Mouse (Mus musculus): ENCODE data around the gene Ccr7. TPM values are rescaled to one million over a fixed set of nuclear protein-coding genes. Genes with fewer than 3 reads are reported as not detected.

Ccr7 gene
- 0.25 and 0.30 TPM in 2 replicates for polyA plus RNA-seq (2016; fragmentation: Nextera tagmentation; extraction: Ambion mirVana)

DNA sequence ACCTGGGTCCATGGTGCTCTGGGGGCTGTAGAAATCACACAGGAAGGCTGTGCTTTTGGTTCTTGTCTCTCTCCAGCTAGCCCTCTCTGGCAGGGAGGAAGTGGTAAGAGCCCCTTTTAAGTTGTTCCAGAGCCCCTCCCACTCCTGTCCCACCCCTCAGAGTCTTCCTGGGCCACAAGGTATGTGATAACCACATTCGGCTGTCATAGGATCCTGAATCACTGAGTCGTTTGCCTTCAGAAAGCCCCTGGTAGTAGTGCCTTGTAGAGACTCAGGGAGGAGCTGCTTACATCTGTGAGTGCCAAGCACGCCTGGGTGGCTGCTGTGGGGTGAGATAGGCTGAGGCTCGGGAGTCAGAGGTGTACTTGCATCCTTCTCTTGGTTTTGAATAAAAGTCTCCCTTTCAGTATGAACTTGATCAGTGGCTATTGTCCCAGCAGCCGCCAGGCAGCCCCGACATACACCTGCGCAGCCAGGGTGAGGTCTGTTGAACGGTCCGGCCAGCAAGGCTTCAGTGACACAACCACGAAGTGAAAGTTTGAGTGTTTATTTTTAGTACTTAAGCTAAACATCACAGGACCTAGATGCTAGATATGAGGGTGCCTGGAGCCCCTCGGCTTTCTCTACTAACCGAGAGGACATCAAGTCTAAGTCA, at the start of gene Ccr7:
Gene Ccr7 (minus strand): TSS at position 91 of the 655 bp plus-strand sequence.
- Histone ChIP-seq H3K27ac (no peak within 1 kb of the TSS), H3K9me3 (no peaks in the 10 kb centered on the region), H3K4me1 (peaks cover 1% of the 10 kb centered on the region; the same call in 1 of the 2 replicates), H3K36me3 (replicated peaks) (no peaks in the 10 kb centered on the region), H3K4me3 (no peak within 1 kb of the TSS), H3K27me3 (ENCODE audit: poor library complexity, severe bottlenecking) (peaks cover 7% of the 10 kb centered on the region; the same call in 1 of the 2 replicates)
- 78% methylated on average over 12 of the region's 12 CpGs for WGBS
- no peak for DNase-seq (ENCODE audit: extremely low spot score, low spot score)

DNA sequence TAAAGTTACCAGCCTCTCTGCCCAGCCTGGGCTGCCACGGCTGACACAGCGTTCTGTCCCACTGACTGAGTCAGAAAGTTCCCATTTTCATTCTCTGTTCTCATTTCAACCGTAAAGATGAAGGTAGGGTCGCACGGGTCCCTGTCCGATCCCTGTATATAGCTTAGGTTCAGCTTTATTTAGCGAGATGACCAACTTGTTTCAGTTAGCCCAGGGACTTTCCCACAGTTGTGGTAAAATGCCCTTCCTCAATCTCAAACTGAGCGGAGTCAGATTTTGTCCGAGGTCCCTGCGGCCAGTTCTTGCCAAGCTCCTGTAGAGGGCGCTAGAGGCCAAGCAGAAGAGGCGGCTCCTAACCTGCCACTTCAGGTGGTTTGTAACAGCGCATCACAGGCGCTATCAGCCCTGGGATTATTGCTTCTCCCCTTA, 34.3 kb upstream of the Ccr7 start:
- WGBS = 27% methylated on average over 14 of the region's 14 CpGs
- Histone ChIP-seq H3K27ac (no peak overlapping the region), H3K27me3 (ENCODE audit: poor library complexity, severe bottlenecking) (peaks cover 16% of the 10 kb centered on the region), H3K4me1 (0 out of 2 replicates have a peak, but pooled peaks cover 3% of the 10 kb centered on the region), H3K9me3 (no peaks in the 10 kb centered on the region), H3K4me3 (no peak overlapping the region), H3K36me3 (replicated peaks) (no peaks in the 10 kb centered on the region)
- DNase-seq (ENCODE audit: extremely low spot score, low spot score) = peak; percentile 40

DNA sequence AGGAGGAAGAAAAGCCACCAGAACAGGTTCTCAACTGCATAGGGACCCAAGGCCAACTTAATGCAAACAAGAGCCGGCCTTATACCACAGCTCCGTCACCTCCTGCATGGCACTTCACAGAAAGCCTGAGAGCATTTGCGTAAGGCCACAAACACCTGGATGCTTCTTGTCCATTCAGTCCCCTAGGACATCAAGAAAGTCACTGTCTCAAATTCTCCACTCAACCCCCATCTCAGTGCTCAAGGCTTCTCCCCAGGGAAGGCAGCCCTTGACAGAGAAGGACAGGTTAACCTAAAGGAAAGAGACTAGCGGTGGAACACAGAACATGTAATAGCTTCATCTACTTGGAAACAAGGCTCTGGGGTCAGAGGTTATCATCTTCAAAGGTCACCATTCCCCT, 32.5 kb upstream of the Ccr7 start:
- Histone ChIP-seq H3K9me3 (no peaks in the 10 kb centered on the region), H3K27me3 (ENCODE audit: poor library complexity, severe bottlenecking) (peaks cover 16% of the 10 kb centered on the region), H3K4me3 (no peak overlapping the region), H3K36me3 (replicated peaks) (no peaks in the 10 kb centered on the region), H3K4me1 (0 out of 2 replicates have a peak, but pooled peaks cover 3% of the 10 kb centered on the region), H3K27ac (no peak overlapping the region)
- no peak for DNase-seq (ENCODE audit: extremely low spot score, low spot score)
- WGBS = 90% methylated on average over 4 of the region's 4 CpGs

DNA sequence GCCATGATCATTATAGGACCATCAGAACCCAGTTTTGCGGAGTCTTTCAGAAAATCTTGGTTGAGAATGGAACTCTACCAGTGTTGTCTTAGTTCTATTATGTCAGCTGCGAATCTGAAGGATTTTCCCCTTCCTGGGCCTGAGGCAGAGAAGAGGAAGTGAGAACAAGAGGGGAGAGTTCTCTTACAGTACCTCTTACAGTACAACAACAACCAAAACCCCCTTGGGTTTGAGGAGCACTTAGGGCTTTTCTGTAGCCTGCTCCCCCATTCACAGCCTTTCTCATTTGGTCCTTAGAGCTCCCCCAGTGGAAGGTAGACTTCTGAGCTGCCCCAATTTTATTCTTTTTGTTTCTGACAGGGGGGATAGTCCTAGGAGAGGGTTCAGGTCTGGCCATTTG, 32.0 kb upstream of the Ccr7 start:
- Histone ChIP-seq H3K27ac (no peak overlapping the region), H3K9me3 (no peaks in the 10 kb centered on the region), H3K27me3 (ENCODE audit: poor library complexity, severe bottlenecking) (peaks cover 16% of the 10 kb centered on the region), H3K4me3 (no peak overlapping the region), H3K36me3 (replicated peaks) (no peaks in the 10 kb centered on the region), H3K4me1 (0 out of 2 replicates have a peak, but pooled peaks cover 3% of the 10 kb centered on the region)
- DNase-seq (ENCODE audit: extremely low spot score, low spot score) = no peak
- 76% methylated on average over 2 of the region's 2 CpGs for WGBS

DNA sequence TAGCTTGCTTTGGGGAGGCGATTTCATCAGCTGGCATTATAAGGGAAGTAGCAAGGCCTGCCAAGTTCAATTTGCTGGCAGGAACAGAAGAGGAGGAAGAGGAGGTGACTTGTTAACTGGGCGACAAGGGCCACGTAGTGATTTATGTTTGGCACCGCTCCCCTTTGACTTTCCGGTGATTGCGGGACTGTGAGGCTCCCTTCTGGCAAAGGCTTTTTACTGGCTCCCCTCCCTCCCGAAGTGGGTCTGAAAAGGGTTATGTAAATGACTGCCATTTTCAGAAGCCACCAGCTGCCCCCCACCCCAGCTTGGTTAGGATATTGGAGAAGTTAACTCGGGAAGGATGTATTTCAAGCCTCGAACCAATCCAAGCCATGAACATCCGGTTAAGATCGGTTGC, 27.7 kb upstream of the Ccr7 start:
- 87% methylated on average over 11 of the region's 11 CpGs for WGBS
- H3K4me1 ChIP-seq = no peaks in the 10 kb centered on the region
- no peaks in the 10 kb centered on the region for H3K36me3 ChIP-seq (replicated peaks)
- no peak overlapping the region for H3K4me3 ChIP-seq
- H3K27ac ChIP-seq = no peak overlapping the region
- H3K9me3 ChIP-seq = no peaks in the 10 kb centered on the region
- 0 out of 2 replicates have a peak, but pooled peaks cover 1% of the 10 kb centered on the region for H3K27me3 ChIP-seq (ENCODE audit: poor library complexity, severe bottlenecking)
- no peak for DNase-seq (ENCODE audit: extremely low spot score, low spot score)

DNA sequence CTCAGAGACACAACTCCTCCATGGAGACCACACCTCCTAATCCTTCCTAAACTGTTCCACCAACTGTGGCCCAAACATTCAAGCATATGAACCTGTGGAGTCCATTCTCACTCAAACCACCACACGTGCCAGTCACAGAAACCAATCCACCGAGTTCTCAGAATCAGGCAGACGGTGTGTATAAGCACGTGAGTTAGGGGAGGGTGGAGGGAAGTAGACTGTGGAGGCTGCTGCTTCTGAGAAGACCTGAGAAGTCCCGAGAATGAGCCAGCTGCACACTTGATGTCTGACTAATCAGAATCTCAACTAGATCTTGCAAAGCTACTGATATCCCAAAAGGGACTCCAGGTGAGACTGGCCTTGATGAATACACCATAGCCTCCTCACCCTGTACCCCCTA, 25.2 kb upstream of the Ccr7 start:
- no peaks in the 10 kb centered on the region for H3K27me3 ChIP-seq (ENCODE audit: poor library complexity, severe bottlenecking)
- no peaks in the 10 kb centered on the region for H3K9me3 ChIP-seq
- 82% methylated on average over 5 of the region's 5 CpGs for WGBS
- H3K4me1 ChIP-seq = no peaks in the 10 kb centered on the region
- DNase-seq (ENCODE audit: extremely low spot score, low spot score) = no peak
- no peaks in the 10 kb centered on the region for H3K36me3 ChIP-seq (replicated peaks)
- H3K4me3 ChIP-seq = no peak overlapping the region
- H3K27ac ChIP-seq = no peak overlapping the region

DNA sequence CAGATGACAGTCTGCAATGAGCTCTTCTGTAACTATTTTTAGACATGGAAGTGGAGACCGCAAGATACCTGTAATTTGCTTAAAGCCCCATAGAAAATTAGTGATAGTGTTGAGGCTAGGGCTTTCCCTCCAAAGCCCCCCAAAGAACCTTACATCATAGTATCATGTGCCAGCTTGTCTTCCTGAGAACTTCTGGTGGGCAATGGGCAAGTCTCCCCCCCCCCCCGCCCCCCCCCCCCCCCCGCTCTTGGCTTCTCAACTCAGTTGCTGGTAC, 23.0 kb upstream of the Ccr7 start:
- DNase-seq (ENCODE audit: extremely low spot score, low spot score) = no peak
- H3K27ac ChIP-seq = no peak overlapping the region
- H3K4me1 ChIP-seq = no peaks in the 10 kb centered on the region
- WGBS = 71% methylated on average over 2 of the region's 3 CpGs
- H3K4me3 ChIP-seq = no peak overlapping the region
- no peaks in the 10 kb centered on the region for H3K36me3 ChIP-seq (replicated peaks)
- H3K9me3 ChIP-seq = no peaks in the 10 kb centered on the region
- no peaks in the 10 kb centered on the region for H3K27me3 ChIP-seq (ENCODE audit: poor library complexity, severe bottlenecking)

DNA sequence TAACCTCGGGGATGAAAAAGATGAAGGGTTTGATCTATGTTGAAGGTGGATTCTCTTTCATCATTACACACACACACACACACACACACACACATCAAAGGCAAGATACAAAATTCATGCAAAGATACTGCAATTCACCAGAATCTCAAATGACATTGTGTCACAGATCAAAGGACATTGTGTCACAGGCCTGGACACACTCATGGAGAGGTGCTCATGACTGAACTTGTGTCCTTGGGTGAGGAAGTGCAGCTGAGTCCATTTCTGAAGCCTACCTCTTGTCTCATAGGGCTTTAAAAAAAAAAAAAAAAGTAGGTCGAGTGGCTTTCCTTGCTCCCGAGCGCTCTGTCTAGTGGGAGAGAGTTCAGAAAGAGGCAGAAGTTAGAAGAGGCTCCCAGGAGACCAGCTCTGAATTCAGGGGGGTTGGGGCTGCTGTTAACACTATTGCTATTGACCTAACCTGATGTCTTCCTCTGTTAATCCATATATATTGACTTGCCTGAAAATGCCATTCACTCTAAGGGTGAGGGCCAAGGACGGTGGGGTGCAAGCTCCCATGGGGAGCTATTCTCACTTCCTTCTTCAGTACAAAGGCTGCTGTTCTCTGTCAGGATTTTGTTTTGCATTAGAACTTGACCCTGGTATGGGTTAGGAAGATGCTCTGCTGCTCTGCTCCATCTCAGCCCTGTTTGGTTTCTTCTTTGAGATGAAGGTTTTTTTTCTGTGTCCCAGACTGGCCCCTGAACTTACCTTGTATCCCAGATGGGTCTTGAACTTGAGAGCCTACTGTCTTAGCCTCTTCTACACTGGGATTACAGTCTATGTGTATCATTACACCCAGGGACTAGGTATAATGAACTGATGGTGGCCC, 22.4 kb upstream of the Ccr7 start:
- WGBS = 76% methylated on average over 5 of the region's 5 CpGs
- Histone ChIP-seq H3K9me3 (no peaks in the 10 kb centered on the region), H3K4me1 (no peaks in the 10 kb centered on the region)

DNA sequence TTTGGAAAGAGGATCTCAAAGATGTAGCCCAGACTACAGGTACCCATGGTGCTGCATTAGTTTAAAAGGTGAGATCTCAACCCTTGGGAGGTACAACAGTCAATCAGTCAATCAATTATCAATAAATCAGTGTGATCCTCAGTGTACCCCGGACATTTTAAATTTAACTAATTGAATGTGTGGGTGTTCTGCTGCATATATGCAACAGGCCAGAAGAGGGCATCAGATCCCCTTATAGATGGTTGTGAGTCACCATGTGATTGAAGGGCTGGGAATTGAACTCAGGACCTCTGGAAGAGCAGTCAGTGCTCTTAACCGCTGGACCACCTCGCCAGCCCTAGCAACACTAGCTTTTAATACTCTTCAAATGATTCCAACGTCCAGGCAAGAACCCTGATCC, 17.1 kb upstream of the Ccr7 start:
- Histone ChIP-seq H3K9me3 (no peaks in the 10 kb centered on the region), H3K27me3 (ENCODE audit: poor library complexity, severe bottlenecking) (no peaks in the 10 kb centered on the region), H3K27ac (no peak overlapping the region), H3K36me3 (replicated peaks) (no peaks in the 10 kb centered on the region), H3K4me1 (peaks cover 7% of the 10 kb centered on the region), H3K4me3 (no peak overlapping the region)
- no peak for DNase-seq (ENCODE audit: extremely low spot score, low spot score)
- 88% methylated on average over 4 of the region's 4 CpGs for WGBS

More for the DNA sequence above, 22.4 kb upstream of the Ccr7 start:
- Histone ChIP-seq H3K27ac (no peak overlapping the region), H3K36me3 (replicated peaks) (no peaks in the 10 kb centered on the region), H3K27me3 (ENCODE audit: poor library complexity, severe bottlenecking) (no peaks in the 10 kb centered on the region), H3K4me3 (no peak overlapping the region)
- no peak for DNase-seq (ENCODE audit: extremely low spot score, low spot score)

DNA sequence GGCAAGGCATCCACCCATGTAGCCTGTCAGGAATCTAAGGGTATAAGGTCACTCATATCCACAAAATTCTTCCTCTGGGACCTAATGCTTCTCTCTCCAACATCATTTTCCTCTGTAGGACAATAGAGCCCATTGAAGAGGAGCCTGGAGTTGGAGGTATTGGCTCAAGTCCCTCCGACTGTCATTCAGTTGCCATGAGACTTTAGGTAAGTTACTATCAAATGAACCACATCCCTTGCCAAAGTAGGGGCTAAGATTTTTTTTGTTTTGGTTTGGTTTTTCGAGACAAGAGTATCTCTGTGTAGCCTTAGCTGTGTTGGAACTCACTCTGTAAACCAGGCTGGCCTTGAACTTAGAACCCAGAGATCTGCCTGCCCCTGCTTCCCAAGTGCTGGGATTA, 16.6 kb upstream of the Ccr7 start:
- peaks cover 7% of the 10 kb centered on the region for H3K4me1 ChIP-seq
- H3K27me3 ChIP-seq (ENCODE audit: poor library complexity, severe bottlenecking) = no peaks in the 10 kb centered on the region
- no peak overlapping the region for H3K27ac ChIP-seq
- H3K4me3 ChIP-seq = no peak overlapping the region
- DNase-seq (ENCODE audit: extremely low spot score, low spot score) = no peak
- 83% methylated on average over 2 of the region's 2 CpGs for WGBS
- no peaks in the 10 kb centered on the region for H3K9me3 ChIP-seq
- H3K36me3 ChIP-seq (replicated peaks) = no peaks in the 10 kb centered on the region

DNA sequence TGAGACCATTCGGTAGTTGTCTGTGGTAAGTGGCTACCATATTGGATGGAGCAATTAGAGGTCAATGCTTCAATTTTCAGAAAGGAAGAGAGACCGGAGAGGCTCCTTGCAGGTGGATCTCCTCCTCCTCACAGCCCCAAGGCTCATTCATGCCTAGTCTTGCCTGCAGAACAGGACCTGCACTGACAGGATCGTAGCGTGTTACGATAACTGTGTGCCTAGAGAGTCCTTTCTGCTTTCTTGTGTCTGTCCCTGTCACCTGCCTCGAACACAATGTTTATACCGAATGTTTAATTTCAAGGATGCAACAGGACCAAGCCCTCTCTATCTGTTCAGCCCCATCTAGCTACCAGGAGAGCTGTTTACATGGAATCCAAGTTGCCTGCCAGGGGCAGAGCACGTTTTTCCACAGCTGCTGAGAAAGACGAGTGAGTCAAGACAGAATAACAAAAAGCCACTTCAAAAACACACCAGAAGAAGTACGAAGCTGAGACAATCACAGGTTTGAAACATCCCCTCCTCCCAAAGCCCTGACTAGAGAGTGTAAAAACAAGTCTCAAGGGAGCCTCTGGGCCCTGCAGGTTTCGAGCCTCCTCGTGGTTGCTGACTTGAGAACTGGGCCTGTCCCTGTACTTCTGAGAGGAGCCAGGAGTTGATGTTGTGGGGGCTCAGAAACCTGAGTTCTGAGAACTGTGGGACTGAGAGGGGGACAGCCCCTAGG, 15.8 kb upstream of the Ccr7 start:
- Histone ChIP-seq H3K27me3 (ENCODE audit: poor library complexity, severe bottlenecking) (no peaks in the 10 kb centered on the region), H3K4me1 (peaks cover 7% of the 10 kb centered on the region), H3K4me3 (no peak overlapping the region), H3K9me3 (no peaks in the 10 kb centered on the region), H3K36me3 (replicated peaks) (no peaks in the 10 kb centered on the region), H3K27ac (no peak overlapping the region)
- 86% methylated on average over 12 of the region's 12 CpGs for WGBS
- DNase-seq (ENCODE audit: extremely low spot score, low spot score) = no peak

DNA sequence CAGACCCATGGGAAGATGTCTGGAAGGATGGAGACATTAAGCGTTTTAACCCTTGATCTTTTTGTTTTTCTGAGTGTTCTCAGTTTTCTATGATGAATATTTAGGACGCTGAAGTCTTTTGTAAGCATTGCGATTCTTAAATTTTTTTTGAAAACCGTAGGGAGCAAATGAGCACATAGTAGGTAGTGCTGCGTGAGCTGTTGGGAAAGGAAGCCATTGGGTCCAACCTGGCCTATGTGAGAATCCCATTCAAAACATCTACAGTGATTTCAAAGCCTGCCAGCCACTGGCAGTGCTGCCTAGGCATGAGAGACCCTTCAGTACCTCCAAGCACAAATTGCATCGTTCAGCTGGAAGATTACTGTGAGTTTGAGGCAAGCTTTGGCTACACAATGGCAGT, 15.1 kb upstream of the Ccr7 start:
- H3K27me3 ChIP-seq (ENCODE audit: poor library complexity, severe bottlenecking) = no peaks in the 10 kb centered on the region
- DNase-seq (ENCODE audit: extremely low spot score, low spot score) = no peak
- H3K4me3 ChIP-seq = no peak overlapping the region
- WGBS = 91% methylated on average over 6 of the region's 6 CpGs
- peaks cover 7% of the 10 kb centered on the region for H3K4me1 ChIP-seq
- H3K27ac ChIP-seq = no peak overlapping the region
- no peaks in the 10 kb centered on the region for H3K36me3 ChIP-seq (replicated peaks)
- no peaks in the 10 kb centered on the region for H3K9me3 ChIP-seq

DNA sequence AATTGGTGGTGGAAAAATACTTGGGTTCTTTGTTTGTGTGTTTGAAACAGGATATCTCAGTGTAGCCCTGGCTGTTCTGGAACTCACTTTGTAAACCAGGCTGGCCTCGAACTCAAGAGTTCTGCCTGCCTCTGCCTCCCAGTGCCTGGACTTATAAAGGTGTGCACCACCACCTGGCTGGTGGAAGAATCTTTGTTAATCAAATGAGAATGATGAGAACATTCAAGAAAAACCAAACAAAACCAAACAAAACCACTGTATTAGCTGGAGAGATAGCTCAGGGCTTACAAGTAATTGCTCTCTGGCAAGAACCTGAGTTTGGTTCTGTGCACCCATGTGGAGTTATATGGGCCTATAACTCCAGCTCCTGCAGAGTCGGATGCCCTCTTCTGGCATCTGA, 14.6 kb upstream of the Ccr7 start:
- no peaks in the 10 kb centered on the region for H3K9me3 ChIP-seq
- H3K4me3 ChIP-seq = no peak overlapping the region
- WGBS = 93% methylated on average over 2 of the region's 2 CpGs
- no peak for DNase-seq (ENCODE audit: extremely low spot score, low spot score)
- no peak overlapping the region for H3K27ac ChIP-seq
- peaks cover 7% of the 10 kb centered on the region for H3K4me1 ChIP-seq
- H3K27me3 ChIP-seq (ENCODE audit: poor library complexity, severe bottlenecking) = no peaks in the 10 kb centered on the region
- no peaks in the 10 kb centered on the region for H3K36me3 ChIP-seq (replicated peaks)
